Mouse (Mus musculus) layer of hippocampus, postnatal 36 days (tissue): Measurements from ENCODE around the gene Ggn. TPM values are rescaled to one million over a fixed set of nuclear protein-coding genes. Genes with fewer than 3 reads are reported as not detected.
"Not testable (repeated sequence)": the region's sequence is repeated elsewhere in the genome, so short reads cannot be mapped to it uniquely, and the experiment has no call there.

Experiments
- DNase-seq, 2 experiments: peaks; one replicate each; pipeline ENCODE4 v3.0.0; 2022
- total RNA-seq, 2 experiments: library from RNA; stranded (reverse); gene quantifications; 2 replicates each; pipeline ENCODE4 v1.2.3; 2021

The Ggn gene
- total RNA-seq: under 1 TPM; 0.76 to 0.77 TPM

DNA sequence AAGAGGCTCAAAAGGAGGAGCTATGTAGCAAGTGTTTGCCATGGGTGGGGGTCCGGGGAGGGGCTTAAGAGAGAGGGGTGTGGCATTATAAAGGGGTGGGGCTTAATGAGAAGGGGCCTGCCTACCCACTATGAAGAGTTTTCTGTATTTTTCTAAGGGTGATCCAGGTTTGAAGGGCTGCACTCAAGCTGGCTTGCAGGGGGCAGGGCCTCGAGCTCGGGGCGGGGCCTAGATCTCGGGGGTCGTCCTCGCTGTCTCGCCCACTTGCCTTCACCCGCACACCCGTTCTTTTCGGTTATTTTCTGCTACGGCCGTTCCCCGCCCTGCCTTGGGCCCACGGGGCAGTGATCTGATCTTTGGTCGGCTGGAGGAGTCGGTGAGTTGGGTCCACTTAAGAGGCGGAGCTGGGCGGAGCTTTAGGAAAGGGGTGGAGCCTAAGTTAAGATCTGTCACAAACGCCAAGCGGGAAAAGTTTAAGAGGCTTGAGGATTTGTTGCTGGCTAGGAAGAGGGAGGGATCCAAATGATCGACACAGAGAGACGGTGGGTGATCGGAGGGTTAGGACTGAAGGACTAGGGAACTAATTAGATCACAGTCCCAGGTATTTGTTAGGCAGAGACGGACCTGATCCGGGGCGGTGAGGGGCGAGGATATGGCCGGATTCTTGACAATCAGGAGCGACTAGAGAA is at the start of gene Ggn, which contains the start of gene Spred3:
Gene Ggn (plus strand): TSS at position 145 of the 689 bp plus-strand sequence.
Gene Spred3 (minus strand): TSS at position 346 of the 689 bp plus-strand sequence.
- DNase-seq: peak; percentile 44 to 52

DNA sequence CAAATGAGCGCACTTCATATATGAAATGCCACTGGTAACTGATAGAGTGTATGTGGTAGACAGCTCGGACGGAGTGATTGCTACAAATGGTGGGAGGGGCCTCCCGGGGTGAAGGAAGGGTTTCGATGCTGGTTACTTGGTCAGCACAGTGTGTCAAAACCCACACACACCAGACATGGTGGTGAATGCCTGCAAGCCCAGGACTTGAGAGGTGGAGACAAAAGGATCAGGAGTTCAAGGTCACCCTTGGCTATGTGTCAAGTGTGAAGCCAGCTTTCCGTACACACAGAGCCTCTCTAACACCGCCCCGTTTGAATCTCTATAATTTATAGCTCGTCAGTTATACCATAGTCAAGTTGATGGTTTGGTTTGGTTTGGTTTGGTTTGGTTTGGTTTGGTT is 47.2 kb upstream of the Ggn start:
- DNase-seq: no peak

DNA sequence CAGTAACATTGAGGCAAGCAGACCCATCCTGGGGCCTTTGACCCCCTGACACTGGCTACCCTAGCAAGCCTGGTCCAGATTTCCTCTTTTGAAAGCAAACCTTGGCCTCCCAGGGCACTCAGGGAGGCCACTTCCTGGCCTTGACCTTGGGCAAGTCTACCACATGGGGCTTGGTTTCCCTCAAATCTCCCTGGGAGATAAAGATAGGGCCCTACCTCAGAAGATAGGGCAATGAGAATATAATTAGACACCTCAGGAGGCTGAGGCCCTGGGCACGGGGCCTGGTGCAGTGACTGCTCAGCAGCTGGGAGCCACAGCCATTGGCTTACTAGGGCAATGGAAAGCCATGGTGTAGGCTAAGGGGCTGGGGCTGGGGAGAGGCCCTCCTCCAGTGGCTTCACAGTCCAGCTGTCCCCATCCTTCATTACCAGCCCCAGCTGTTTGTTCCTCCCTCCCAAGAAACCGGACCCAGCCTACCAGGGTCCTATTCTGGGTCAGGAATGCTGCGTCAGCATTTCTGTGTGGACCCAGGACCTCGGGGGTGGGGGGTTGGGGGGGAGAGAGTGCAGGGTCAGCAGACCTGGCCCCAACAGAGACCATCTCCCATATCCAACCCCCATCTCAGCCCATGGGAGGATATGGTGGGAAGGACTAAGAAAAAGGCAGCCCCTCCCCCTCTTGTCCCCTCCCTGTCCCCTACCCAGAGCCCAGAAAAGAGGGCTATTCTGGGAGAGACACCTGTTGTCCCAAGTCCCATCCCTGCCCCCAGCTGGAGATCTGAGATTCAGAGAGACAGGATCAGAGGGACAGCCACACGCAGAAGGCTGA is 46.3 kb upstream of the Ggn start:
- no peak for DNase-seq

DNA sequence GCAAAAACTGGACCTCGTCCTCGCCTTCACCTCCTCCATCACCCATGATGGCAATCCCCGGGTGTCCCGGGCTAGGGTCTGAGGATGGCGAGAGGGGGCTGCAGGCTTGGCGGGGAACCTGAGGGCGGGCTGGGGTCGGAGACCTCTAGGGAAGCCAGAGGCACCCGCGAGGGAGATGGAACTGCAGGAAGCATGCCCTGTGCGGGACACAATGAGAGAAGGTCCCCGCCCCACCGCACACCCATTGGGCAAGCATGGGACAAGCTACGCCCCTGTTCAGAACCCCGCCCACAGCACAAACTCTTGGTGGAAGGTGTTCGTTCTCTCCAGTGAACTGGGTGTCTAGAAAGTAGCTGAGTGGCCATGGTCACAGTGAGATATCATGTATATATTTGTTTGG is 45.0 kb upstream of the Ggn start, which contains the start of gene Ryr1:
Gene Ryr1 (minus strand): TSS at position 210 of the 400 bp plus-strand sequence.
- DNase-seq: no peak

DNA sequence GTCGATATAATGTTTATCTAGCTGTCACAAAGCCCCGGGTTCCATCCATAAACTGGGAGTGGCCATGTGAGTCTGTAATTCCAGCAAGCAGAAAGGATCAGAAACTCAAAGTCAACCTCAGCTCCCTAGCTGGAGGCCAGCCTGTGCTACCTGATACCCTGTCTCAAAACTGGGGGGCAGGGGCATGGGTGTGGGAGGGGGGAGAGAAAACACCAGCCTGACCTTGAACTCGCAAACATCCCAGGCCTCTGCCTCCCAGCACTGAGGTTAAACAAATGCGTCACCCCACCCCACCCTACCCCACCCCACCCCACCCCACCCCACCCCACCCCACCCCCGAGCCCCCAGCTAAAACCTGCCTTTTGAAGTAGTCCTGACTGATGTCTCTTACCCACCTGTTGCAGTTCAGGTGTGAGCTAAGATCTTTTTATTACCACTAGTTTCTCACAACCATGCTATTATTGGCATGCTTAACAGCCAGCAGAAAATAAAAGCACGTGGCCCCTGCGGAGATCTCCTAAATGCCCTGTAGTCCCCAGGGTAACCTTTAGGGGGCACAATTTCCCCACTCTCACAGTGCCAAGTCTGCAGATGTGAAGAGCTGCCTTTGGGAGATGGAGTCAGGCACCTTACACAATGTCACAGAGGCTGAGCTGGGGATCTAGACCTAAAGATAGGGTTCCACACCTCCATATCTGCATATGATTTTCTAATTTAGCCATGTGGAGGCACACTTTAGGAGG is 43.7 kb upstream of the Ggn start:
- no peak for DNase-seq

DNA sequence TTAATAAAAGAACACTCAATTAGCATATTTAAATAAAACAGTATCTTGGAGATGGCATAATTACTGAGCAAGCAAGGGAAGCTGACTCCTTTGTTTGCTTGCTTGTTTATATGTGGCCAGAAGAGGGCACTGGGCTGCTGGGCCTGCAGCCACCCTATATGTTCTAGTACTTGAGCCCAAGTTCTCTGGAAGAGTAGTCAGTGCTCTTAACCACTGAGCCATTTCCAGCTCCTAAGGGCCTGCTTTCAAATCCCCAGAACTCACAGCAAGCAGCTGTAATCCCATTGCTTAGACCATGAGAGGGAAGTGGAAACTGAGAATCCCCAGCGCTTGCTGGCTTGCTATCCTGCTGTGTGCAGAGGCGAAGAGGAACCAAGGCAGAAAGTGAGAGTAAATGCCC is 41.3 kb upstream of the Ggn start:
- DNase-seq: no peak

DNA sequence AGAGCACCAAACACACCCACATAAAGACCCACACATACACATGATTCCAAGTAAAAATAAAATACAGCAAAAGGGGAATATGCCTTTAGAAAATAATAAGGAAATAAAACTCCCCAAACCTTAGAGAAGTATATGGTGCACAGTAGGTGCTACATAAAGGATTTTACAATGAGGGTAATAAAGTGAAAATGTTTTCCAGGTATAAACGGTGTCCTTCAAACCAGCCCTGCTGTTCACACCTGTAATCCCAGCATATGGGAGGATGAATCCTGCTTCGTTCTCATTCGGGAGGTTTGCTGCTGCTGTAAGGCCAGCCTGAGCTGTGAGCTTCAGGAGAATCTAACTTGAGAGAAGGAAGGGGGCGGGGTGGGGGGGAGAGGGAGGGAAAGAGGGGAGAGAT is 35.8 kb upstream of the Ggn start:
- DNase-seq: no peak

DNA sequence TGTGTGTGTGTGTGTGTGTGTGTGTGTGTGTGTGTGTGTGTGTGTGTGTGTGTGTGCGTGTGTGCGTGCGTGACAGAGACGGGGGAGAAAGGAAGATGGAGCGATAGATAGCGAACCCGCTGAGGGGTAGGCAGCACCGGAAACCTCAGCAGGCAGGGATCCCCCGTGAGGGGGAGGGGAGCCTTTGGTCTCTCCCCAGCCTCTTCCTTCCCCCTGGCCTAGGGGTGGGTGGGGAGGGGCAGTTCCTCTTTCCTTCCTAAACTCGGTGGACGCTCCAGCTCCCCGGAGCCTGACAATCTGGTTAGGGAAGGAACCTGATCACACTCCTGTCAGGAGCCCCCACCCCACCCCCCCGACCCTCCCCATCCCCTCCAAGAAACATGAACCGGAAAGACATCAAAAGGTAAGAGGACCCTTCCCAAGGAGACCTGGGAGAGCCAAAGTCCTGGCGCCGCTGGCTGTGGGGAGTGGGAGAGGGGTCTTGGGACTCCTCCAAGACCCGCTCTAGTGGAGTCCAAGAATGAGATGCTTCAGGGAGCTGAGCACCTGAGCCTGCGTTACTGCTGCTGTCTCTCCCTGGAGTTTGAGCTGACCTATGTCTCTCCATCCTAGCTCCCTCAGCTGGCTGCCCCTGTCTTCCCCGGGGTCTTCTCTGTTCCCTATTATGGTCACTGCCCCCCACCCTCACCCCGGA is 35.2 kb upstream of the Ggn start, which contains the start of gene Rasgrp4:
Gene Rasgrp4 (plus strand): TSS at position 159 of the 694 bp plus-strand sequence.
- no peak for DNase-seq

DNA sequence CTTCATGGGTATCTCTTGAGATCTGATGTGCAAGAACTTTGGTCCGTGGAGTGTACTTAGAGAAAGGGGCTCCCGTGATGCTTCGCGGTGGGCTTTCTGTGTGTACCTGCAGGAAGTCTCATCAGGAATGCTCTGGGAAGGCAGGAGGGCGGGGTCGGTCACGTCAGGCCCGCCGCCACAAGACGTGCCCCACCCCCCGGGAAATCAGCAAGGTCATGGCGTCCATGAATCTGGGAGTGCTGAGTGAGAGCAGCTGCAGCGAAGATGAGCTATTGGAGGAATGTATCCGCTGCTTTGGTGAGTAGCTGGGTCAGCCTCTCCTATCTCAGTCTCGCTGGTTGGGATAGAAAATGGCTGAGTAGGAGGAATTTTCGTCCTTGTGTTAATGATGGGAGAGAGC is 32.6 kb upstream of the Ggn start:
- DNase-seq: no peak

DNA sequence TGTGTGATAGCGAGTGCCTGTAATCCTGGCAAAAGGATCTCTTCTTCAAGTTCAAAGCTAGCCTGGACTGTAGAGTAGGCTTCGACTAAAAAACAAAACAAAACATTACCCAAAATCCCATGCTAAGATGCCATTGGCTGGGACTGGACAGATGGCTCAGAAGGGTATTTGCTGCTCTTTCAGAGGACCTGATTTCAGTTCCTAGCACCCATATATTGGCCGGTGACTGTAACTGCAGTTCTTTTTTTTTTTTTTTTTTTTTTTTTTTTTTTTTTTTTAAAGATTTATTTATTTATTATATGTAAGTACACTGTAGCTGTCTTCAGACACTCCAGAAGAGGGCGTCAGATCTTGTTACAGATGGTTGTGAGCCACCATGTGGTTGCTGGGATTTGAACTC is 30.8 kb upstream of the Ggn start:
- DNase-seq: not testable (repeated sequence)

DNA sequence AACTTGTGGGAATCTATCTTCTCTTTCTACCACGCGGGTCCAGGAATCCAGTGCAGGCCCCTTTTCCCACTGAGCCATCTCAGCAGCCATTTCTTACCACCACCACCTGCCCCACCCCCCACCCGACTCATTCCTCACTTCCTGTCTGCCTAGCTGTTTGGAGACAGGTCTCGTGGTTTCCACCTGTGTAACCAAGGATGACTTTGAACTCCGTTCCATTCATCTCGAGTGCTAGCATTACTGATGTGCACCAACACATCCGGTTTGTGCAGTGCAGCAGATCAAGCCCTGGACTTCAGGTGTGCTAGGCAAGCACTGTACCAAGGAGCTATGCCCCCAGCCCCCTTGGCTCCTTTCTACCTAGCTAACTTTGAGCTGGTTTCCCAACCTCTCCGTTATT is 28.6 kb upstream of the Ggn start:
- no peak for DNase-seq

DNA sequence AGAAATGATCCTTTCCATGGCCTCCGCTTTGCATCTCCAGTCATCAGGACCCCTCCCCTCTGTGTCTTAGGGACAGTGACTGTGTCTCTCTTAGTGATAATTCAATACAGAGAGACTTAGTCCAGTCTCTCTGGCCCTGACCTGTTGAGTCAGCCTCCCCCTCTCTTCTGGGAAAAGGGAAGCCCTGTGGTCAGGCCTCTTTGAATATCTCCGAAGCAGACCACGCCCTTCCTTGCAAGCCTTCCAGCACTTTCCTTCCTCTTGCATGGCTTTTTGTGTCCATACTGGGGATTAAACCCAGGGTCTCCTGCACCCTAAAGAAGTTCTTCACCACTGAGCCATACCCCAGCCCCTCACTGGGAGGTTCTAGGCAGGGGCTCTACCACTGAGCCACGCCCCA is 26.0 kb upstream of the Ggn start:
- DNase-seq: no peak

DNA sequence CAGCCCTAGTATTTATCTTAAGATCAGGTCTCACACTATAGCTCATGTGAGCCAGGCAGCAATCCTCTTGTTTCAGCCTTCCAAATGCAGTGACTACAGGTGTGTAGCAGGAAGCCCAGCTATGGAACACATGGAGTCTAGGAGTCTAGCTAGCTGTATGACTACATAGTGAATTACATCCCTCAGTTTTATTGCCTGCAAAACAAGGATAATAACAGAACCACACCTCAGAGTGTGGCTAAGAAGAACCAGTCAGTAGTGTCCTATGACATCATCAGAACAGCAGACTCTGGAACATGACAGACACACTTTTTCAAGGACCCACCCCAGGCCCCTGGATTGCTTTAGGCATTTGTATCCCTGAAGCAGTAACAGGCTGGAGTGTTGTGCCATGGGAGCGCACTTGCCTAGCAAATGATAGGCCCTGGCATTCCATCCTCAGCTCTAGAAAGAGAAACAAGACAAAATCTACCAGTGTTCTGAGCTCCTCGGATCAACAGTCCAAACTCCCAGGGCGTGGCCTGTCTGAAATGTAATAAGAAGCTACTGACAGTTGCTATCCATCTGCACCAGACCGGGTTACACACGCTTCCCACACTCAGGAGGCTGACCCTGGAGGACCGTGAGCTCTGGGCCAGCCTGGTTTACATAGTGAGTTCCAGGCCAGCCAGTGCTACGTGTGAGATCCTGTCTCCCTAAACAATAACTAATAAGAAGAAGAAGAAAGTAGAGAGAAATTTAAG is 23.2 kb upstream of the Ggn start:
- DNase-seq: no peak

DNA sequence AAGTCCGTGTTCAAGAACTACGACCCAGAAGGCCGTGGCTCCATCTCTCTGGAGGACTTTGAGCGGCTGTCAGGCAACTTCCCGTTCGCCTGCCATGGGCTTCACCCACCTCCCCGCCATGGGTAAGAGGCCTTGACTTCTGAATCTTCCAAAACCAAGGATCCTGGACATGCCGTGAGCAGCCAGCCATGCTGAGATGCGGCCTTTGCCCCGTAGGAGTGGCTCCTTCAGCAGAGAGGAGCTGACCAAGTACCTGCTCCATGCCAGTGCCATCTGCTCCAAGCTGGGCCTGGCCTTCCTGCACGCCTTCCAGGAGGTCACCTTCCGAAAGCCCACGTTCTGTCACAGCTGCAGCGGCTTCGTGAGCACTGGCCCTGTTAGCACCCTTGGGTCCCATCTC is 21.2 kb upstream of the Ggn start:
- DNase-seq: no peak

DNA sequence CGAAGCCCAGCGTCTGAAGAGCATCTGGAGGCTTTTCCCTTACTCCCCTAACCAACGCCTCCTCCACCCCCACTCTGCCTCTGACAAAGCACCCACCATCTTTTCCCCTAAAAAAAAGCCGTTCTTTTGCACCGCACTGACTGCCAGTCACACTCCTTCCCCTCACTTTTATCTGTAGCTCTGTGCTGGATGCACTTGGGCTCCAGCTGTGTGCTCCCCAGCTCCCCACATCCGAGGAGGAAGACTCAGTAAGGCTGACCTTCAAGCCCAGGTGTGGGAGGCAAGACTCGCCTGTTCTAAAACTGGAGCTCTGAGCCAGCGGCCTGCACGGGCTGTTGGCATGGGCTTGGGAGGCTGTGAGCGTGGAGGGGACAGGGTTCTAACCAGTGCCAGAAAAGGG is 18.5 kb upstream of the Ggn start:
- no peak for DNase-seq

DNA sequence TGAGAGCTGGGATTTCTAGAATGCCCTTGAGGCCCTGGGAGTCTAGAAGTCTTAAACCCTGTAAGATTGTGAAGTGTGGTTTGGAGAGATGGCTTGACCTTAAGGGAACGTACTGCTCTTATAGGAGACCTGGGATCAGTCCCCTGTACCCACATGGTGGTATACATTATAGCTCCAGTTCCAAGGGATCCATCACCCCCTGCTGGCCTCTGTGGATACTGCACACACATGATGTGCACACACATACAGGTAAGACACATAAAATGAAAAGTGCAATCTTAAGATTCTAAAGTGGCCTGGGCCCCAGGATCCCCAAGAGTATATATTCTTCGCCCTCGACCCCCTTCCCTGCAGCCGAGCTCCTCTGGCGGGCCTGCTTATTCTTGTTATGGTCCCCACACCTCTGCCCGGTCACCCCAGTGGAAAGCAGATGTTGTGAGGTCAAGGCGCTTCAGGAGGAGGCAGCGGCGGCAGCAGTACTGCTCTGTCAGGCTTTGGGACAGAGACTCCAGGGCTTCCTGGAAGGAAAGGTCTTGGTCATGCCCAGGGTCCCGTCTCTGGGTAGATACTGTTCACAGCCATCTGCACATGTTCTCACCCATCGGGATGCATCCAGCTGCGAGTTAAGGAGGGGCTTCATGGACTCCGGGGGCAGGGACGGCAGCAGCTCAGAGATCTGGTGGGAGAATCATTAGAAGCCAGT is 15.8 kb upstream of the Ggn start:
- DNase-seq: no peak

DNA sequence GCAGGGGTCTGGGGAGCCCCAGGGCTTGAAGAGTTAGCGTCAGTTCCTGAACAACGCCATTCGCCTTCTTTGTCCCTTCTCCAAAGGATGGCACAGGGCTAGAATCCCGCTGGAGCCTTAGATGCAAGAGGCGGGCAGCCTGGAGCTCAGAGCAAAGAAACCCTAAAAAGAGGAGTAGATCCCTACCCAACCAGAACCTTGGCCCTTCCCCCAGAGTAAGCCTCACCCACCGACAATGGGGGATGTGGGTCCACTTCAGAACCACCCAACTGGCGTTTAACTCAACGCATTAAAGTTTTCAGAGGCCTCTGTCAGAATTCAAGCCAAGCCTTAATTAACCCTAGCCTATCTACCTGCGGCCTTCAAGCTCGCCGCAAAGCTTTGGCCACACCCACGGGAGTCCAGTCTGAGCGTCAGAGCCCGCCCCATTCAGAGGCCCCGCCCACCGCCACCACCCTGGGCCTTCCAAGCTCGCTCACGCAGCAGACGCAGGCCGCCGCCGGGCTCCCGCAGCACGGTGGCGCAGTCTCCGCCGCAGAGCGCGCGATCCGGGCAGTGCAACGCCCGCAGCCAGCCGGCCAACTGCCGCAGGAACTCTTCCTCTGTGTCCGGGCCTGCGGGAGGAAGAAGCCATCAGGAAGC is 14.7 kb upstream of the Ggn start:
- peak; percentile 87 to 88 for DNase-seq

DNA sequence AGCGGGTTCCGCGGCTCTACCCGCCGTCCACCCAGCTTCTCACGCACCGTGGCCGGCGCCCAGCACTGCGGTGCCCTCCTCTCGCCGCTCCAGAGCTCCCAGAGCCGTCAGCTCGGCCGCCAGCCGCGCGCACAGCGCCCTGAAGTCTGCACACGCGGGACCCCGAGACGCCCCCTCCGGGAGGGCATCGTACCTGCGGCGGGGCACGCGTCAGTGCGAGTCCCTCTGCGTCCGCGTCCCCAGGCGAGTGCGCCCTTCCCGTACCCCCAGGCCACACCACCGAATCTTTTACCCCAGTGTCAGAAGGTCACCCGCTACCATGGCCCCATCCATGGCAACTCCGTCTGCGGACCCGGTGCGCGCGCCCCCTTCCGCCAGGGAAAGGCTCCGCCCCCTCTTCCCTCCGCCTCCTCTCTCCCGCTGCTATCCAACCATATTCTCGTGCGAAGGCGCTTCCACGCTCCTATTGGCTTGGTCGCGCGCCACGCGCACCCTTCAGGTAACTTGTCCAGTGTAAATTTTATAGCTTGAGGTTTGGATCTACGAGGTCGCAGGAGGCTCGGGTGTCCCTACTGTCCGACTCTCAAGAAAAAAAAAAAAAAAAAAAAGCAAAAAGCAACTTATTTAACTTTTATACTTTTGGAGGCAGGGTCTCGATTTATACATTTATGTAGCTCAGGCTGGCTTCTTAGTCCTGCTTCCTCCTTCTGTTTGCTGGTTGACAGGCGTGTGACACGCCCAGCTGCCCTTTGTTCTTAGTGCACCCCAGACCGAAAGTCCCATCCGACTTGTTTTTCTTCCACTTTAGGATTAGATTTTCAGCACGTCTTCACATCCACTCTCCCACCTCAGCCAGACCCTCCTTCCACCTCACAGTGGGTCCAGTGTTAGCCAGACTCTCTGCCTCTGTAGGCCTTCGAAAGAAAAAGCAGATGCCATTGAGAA is 13.9 kb upstream of the Ggn start, which contains the start of gene Fam98c:
Gene Fam98c (minus strand): TSS at position 397 of the 945 bp plus-strand sequence.
- peak; percentile 80 to 86 for DNase-seq

DNA sequence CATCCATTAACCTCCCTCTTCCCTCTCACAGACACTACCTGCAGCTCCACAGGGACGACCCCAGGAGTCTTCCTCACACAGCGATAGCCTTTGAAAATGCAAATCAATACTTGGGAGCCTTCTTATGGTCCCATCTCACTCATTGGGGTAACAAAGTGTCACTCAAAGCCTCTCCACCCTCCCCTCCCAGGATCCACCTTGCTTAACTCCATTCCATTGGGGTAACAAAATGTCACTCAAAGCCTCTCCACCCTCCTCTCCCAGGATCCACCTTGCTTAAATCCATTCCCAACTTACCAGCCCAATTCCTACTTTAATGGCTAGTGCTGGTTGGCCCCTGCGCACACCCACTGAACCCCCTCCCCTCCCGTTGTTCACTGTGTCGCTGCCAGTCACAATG is 11.7 kb upstream of the Ggn start:
- DNase-seq: no peak
